Mouse (Mus musculus) olfactory bulb, adult 2 months (tissue): ENCODE measurements around the gene Gmfg. TPM values are rescaled to one million over a fixed set of nuclear protein-coding genes. Genes with fewer than 3 reads are reported as not detected.

Source experiments
- H3K27ac ChIP-seq: fragments of 200-500 bp; 2 replicates; pipeline ENCODE4 v1.5.1; 2012; ENCODE audit warnings: low read depth, low read length; ENCODE audit not compliant: insufficient read depth
- H3K4me1 ChIP-seq: fragments of 200-500 bp; 2 replicates; pipeline ENCODE4 v1.6.1; 2012; ENCODE audit warnings: low read length; ENCODE audit not compliant: control insufficient read depth, insufficient read depth
- H3K4me3 ChIP-seq: fragments of 200-500 bp; 2 replicates; pipeline ENCODE4 v1.5.1; 2012; ENCODE audit warnings: mild to moderate bottlenecking, low read depth, low read length, moderate library complexity; ENCODE audit not compliant: insufficient read depth
- CTCF ChIP-seq: fragments of 200-500 bp; IDR thresholded peaks from 2 replicates; pipeline ENCODE4 v1.5.1; 2012; ENCODE audit warnings: low read depth, mild to moderate bottlenecking, low read length, moderate library complexity; ENCODE audit not compliant: insufficient read depth
- POLR2A ChIP-seq: fragments of 200-500 bp; IDR thresholded peaks from 2 replicates; pipeline ENCODE4 v1.6.1; 2012; ENCODE audit warnings: mild to moderate bottlenecking, low read depth, low read length, moderate library complexity; ENCODE audit not compliant: insufficient read depth
- WGBS: fragments of 180-500 bp; shearing (Covaris S2); methylation state at CpG from one replicate; pipeline ENCODE4 v1.1.7; 2018; 5-methylcytosine and 5-hydroxymethylcytosine counted together
- polyA plus RNA-seq: library from polyadenylated mRNA; stranded (reverse); fragments of >200 nt; gene quantifications from 2 replicates; pipeline ENCODE4 v1.2.4, GENCODE M21; 2012; ENCODE audit warnings: low replicate concordance; ENCODE audit not compliant: missing spikeins, insufficient read depth, insufficient read length

Gene Gmfg
- polyA plus RNA-seq, 1 experiment, result not detected

- Histone ChIP-seq H3K4me1 (peaks cover 14% of the 10 kb centered on the region), H3K4me3 (no peak overlapping the region), H3K27ac (no peak overlapping the region)
- WGBS, result 37% methylated on average over 14 of the region's 14 CpGs
- TF ChIP-seq CTCF, result no peak
- TF ChIP-seq POLR2A, result no peak
Measured at GRCm38 (mm10) chr7:28490903-28491302, 53.7 kb downstream of the Gmfg start.

GRCm38 (mm10) chr7:28492310-28492709 is 55.1 kb downstream of the Gmfg start:
- 85% methylated on average over 8 of the region's 8 CpGs for WGBS
- Histone ChIP-seq H3K4me1 (peaks cover 14% of the 10 kb centered on the region), H3K4me3 (no peak overlapping the region), H3K27ac (no peak overlapping the region)
- TF ChIP-seq POLR2A (no peak), CTCF (no peak)

- WGBS, result 85% methylated on average over 11 of the region's 11 CpGs
- Histone ChIP-seq H3K4me3 (no peak overlapping the region), H3K27ac (no peak overlapping the region), H3K4me1 (peaks cover 5% of the 10 kb centered on the region; the same call in 1 of the 2 replicates)
- TF ChIP-seq POLR2A (no peak), CTCF (no peak)
Measured at GRCm38 (mm10) chr7:28495426-28495825, 58.2 kb downstream of the Gmfg start.

Other genes with a start within 250 kb of the Gmfg start
- not detected in 2 replicates for gene Eid2, start 169.6 kb upstream of the Gmfg start, polyA plus RNA-seq
- not detected in 2 replicates for gene Eid2b, start 159.7 kb upstream of the Gmfg start, polyA plus RNA-seq
- not detected in 2 replicates for gene Selenov, start 146.3 kb upstream of the Gmfg start, polyA plus RNA-seq
- gene Dll3, start 135.2 kb upstream of the Gmfg start, polyA plus RNA-seq, result not detected in 2 replicates
- not detected in 2 replicates for gene Timm50, start 125.4 kb upstream of the Gmfg start, polyA plus RNA-seq
- gene Supt5, start 98.7 kb upstream of the Gmfg start, polyA plus RNA-seq, result not detected in 2 replicates
- gene Rps16, start 86.8 kb upstream of the Gmfg start, polyA plus RNA-seq, result 767 TPM in 1 of 2 replicates, not detected in the other
- gene Plekhg2, start 64.8 kb upstream of the Gmfg start, polyA plus RNA-seq, result not detected in 2 replicates
- not detected in 2 replicates for gene Zfp36, start 57.2 kb upstream of the Gmfg start, polyA plus RNA-seq
- gene Med29, start 44.7 kb upstream of the Gmfg start, polyA plus RNA-seq, result not detected in 2 replicates
- 1,326 TPM in 1 of 2 replicates, not detected in the other for gene Paf1, start 44.5 kb upstream of the Gmfg start, polyA plus RNA-seq
- not detected in 2 replicates for gene Lrfn1, start 14.5 kb downstream of the Gmfg start, polyA plus RNA-seq
- not detected in 2 replicates for gene Ifnl2, start 73.0 kb downstream of the Gmfg start, polyA plus RNA-seq
- gene Ifnl3, start 85.4 kb downstream of the Gmfg start, polyA plus RNA-seq, result not detected in 2 replicates
- gene Sycn, start 103.4 kb downstream of the Gmfg start, polyA plus RNA-seq, result not detected in 2 replicates
- not detected in 2 replicates for gene Nccrp1, start 109.8 kb downstream of the Gmfg start, polyA plus RNA-seq
- gene Samd4b, start 160.7 kb downstream of the Gmfg start, polyA plus RNA-seq, result not detected in 2 replicates
- not detected in 2 replicates for gene Pak4, start 160.7 kb downstream of the Gmfg start, polyA plus RNA-seq
- not detected in 2 replicates for gene Acp7, start 193.9 kb downstream of the Gmfg start, polyA plus RNA-seq